Comparison of ENCODE assay signal across 7 mouse cellular contexts in the genomic region with DNA sequence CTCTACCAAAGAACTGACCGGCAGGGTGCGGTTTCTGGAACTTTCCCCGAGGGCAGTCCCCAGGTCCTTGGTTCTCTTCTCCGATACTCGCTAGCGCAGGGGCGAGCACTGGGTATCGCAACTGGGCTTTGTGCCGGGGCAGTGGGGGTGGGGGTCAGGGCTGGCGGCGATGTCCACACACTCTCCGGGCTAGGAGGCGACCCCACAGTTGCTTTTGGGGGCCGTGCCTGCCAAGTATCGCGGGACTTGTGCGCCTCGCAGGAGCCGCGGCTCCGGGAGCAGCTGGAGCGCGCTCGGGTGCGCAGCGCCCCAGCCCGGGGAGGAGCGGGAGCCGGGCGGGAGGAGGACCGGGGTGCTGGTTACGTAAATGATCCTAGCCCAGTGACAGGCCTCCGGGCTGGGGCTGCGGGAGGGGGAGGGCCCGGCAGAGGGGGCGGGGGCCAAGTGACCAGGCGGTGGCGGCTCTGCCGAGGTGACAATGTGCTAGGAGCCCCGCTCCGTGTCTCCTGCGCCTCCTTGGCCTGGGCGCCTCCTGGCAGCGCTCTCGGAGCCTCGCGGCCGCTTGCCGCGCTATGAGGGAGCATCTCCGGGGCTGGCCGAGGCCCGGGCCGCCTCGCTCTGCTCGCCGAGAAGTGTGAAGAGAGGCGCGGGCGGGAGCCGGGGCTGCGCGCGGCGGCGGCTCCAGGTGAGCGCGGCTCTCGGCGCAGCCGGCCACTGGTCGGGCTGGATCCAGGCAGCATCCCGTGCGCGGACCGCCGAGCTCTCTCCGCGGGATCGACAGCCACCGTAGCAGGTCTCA. TPM values are rescaled to one million over a fixed set of nuclear protein-coding genes. Genes with fewer than 3 reads are reported as not detected.
DNase-seq lines count a peak whose midpoint lies in the region; ATAC-seq and TF ChIP-seq lines count a peak whose summit lies in the region.

Galnt13 (plus strand) TSS at position 381 of the 799 bp plus-strand sequence.

- no peaks in the 10 kb centered on the region for H3K36me3 ChIP-seq in embryonic facial prominence, embryonic 11.5 days (replicated peaks; ENCODE audit: control insufficient read depth, insufficient read depth, low read depth, low read length)
- H3K36me3 ChIP-seq in hindbrain, embryonic 16.5 days (ENCODE audit: control insufficient read depth, insufficient read depth, low read length) = no peaks in the 10 kb centered on the region
- H3K36me3 ChIP-seq in limb, embryonic 14.5 days (ENCODE audit: control insufficient read depth, insufficient read depth, low read length) = no peaks in the 10 kb centered on the region

- WGBS in embryonic facial prominence, embryonic 11.5 days = under 1% methylated on average over 60 of the region's 81 CpGs
- under 1% methylated on average over 68 of the region's 81 CpGs for WGBS in hindbrain, embryonic 16.5 days
- under 1% methylated on average over 73 of the region's 81 CpGs for WGBS in limb, embryonic 14.5 days

- peak; percentile 69 for DNase-seq in ES-CJ7 (ENCODE audit: low read depth, low spot score)
- peak; percentile 81 for DNase-seq in ZHBTc4 (ENCODE audit: low read depth, low spot score)
- peak; percentile 66 for DNase-seq in embryonic facial prominence, embryonic 11.5 days (ENCODE audit: low spot score)
- no peak for DNase-seq in limb, embryonic 14.5 days (ENCODE audit: low spot score)
- peak; percentile 80 for DNase-seq in neural tube, embryonic 10.5 days (ENCODE audit: extremely low spot score, low spot score)
- DNase-seq in urinary bladder, postnatal 36 days (ENCODE audit: low spot score in 2 of 2) = no peak

- H3K27me3 ChIP-seq in embryonic facial prominence, embryonic 11.5 days (ENCODE audit: control insufficient read depth, insufficient read depth, low read length) = peaks cover 12% of the 10 kb centered on the region
- H3K27me3 ChIP-seq in hindbrain, embryonic 16.5 days (replicated peaks; ENCODE audit: control insufficient read depth, insufficient read depth, low read length) = no peaks in the 10 kb centered on the region
- H3K27me3 ChIP-seq in limb, embryonic 14.5 days (ENCODE audit: control insufficient read depth, insufficient read depth, low read length) = peaks cover 29% of the 10 kb centered on the region

- H3K4me2 ChIP-seq in embryonic facial prominence, embryonic 11.5 days (ENCODE audit: low read depth, low read length) = peak within 1 kb of the TSS; percentile 96
- H3K4me2 ChIP-seq in hindbrain, embryonic 16.5 days (ENCODE audit: low read length) = peak within 1 kb of the TSS; percentile 88
- H3K4me2 ChIP-seq in limb, embryonic 14.5 days (replicated peaks; ENCODE audit: low read depth, low read length, severe bottlenecking) = peak within 1 kb of the TSS; percentile 85

- peak within 1 kb of the TSS; percentile 50 for H3K4me3 ChIP-seq in embryonic facial prominence, embryonic 11.5 days (ENCODE audit: low read depth, low read length)
- peak within 1 kb of the TSS; percentile 72 for H3K4me3 ChIP-seq in hindbrain, embryonic 16.5 days (ENCODE audit: low read length)
- H3K4me3 ChIP-seq in limb, embryonic 14.5 days (replicated peaks; ENCODE audit: low read length) = peak within 1 kb of the TSS; percentile 47

- H3K9me3 ChIP-seq in embryonic facial prominence, embryonic 11.5 days (replicated peaks; ENCODE audit: control insufficient read depth, low read length) = no peaks in the 10 kb centered on the region
- H3K9me3 ChIP-seq in hindbrain, embryonic 16.5 days (ENCODE audit: control insufficient read depth, low read length) = no peaks in the 10 kb centered on the region
- no peaks in the 10 kb centered on the region for H3K9me3 ChIP-seq in limb, embryonic 14.5 days (ENCODE audit: control insufficient read depth, low read length)

- peak within 1 kb of the TSS; percentile 41 for H3K9ac ChIP-seq in embryonic facial prominence, embryonic 11.5 days (replicated peaks; ENCODE audit: low read length)
- H3K9ac ChIP-seq in hindbrain, embryonic 16.5 days (ENCODE audit: low read depth, low read length) = peak within 1 kb of the TSS; percentile 79
- H3K9ac ChIP-seq in limb, embryonic 14.5 days (ENCODE audit: low read depth, low read length, severe bottlenecking) = peak within 1 kb of the TSS; percentile 43

- TF ChIP-seq POLR2A in limb, embryonic 14.5 days (IDR thresholded peaks at IDR 0.05; ENCODE audit: borderline replicate concordance, extremely low read depth, insufficient read depth, insufficient read length) = no peak

- no peak within 1 kb of the TSS for H3K27ac ChIP-seq in embryonic facial prominence, embryonic 11.5 days (replicated peaks; ENCODE audit: low read depth, low read length)
- H3K27ac ChIP-seq in hindbrain, embryonic 16.5 days (ENCODE audit: low read depth, low read length) = peak within 1 kb of the TSS; percentile 78
- no peak within 1 kb of the TSS for H3K27ac ChIP-seq in limb, embryonic 14.5 days (replicated peaks; ENCODE audit: low read depth, low read length)

- ATAC-seq in embryonic facial prominence, embryonic 11.5 days (replicated peaks; ENCODE audit: insufficient number of reproducible peaks, low FRiP score, low TSS enrichment, low read depth) = peak; percentile 94
- peak; percentile 94 for ATAC-seq in hindbrain, embryonic 16.5 days
- ATAC-seq in limb, embryonic 14.5 days (ENCODE audit: low FRiP score, low read depth) = peak; percentile 72

- 0 out of 2 replicates have a peak, but pooled peaks cover 3% of the 10 kb centered on the region for H3K4me1 ChIP-seq in embryonic facial prominence, embryonic 11.5 days (ENCODE audit: control insufficient read depth, insufficient read depth, low read length)
- peaks cover 3% of the 10 kb centered on the region for H3K4me1 ChIP-seq in hindbrain, embryonic 16.5 days (ENCODE audit: control insufficient read depth, insufficient read depth, low read depth, low read length)
- H3K4me1 ChIP-seq in limb, embryonic 14.5 days (ENCODE audit: control insufficient read depth, insufficient read depth, low read length) = peaks cover 3% of the 10 kb centered on the region; the same call in 1 of the 2 replicates

RNA-seq across cellular contexts. Expression of gene Galnt13, which starts in this region (rescaled TPM):
- polyA plus RNA-seq in embryonic facial prominence, embryonic 11.5 days (2014; fragmentation: Nextera tagmentation; extraction: Ambion mirVana) = 0.49 and 0.79 TPM in 2 replicates
- polyA plus RNA-seq in hindbrain, embryonic 16.5 days (2015; fragmentation: Nextera tagmentation; extraction: Ambion mirVana) = 12.1 and 14.6 TPM in 2 replicates
- 0.55 and 0.56 TPM in 2 replicates for polyA plus RNA-seq in limb, embryonic 14.5 days (2012; rRNA removed)
- 0.95 and 1.5 TPM in 2 replicates for polyA plus RNA-seq in limb, embryonic 14.5 days (2014; fragmentation: Nextera tagmentation; extraction: Ambion mirVana)

Comparison
In these comparisons a context has a peak if more than half of its experiments do, and no peak if none do; other contexts are left out.
1. Peak in DNase-seq, ATAC-seq, H3K4me3 ChIP-seq, H3K9ac ChIP-seq and H3K4me2 ChIP-seq in embryonic facial prominence, embryonic 11.5 days; RNA of the gene not detected or under 1 TPM.
2. DNase-seq: peak in ES-CJ7 (single experiment), ZHBTc4 (single experiment) and neural tube, embryonic 10.5 days (single experiment); none in limb, embryonic 14.5 days (single experiment) and urinary bladder, postnatal 36 days (0 of 2).
3. Peak in every context shown above with its lines, with median percentiles within 50 percentile points of each other: ATAC-seq, H3K4me2 ChIP-seq, H3K4me3 ChIP-seq and H3K9ac ChIP-seq.